Mouse (Mus musculus) heart, embryonic 11.5 days (tissue): ENCODE results near the gene Sox5. TPM values are rescaled to one million over a fixed set of nuclear protein-coding genes. Genes with fewer than 3 reads are reported as not detected.
"Not testable (repeated sequence)": the region's sequence is repeated elsewhere in the genome, so short reads cannot be mapped to it uniquely, and the experiment has no call there.

Experiments
- ATAC-seq: fragments of 200-750 bp; cut with Nextera tagmentation; replicated peaks from 2 replicates; pipeline ENCODE4 v1.8.0; 2017; ENCODE audit warnings: moderate library complexity; ENCODE audit not compliant: insufficient number of reproducible peaks, low FRiP score, low TSS enrichment
- H3K27ac ChIP-seq: fragments of 300-500 bp; sonication (generic); 2 replicates; pipeline ENCODE4 v1.5.1; 2014; ENCODE audit warnings: mild to moderate bottlenecking, low read depth, low read length
- H3K27me3 ChIP-seq: fragments of 300-500 bp; sonication (generic); 2 replicates; pipeline ENCODE4 v1.6.1; 2014; ENCODE audit warnings: mild to moderate bottlenecking, low read length, mixed read lengths; ENCODE audit not compliant: control insufficient read depth, insufficient read depth
- H3K36me3 ChIP-seq: fragments of 300-500 bp; sonication (generic); 2 replicates; pipeline ENCODE4 v1.6.1; 2014; ENCODE audit warnings: mild to moderate bottlenecking, low read length, moderate library complexity, mixed read lengths; ENCODE audit not compliant: control insufficient read depth, insufficient read depth
- H3K4me1 ChIP-seq: fragments of 300-500 bp; sonication (generic); 2 replicates; pipeline ENCODE4 v1.6.1; 2014; ENCODE audit warnings: low read length; ENCODE audit not compliant: control insufficient read depth, insufficient read depth
- H3K4me2 ChIP-seq: fragments of 300-500 bp; sonication (generic); 2 replicates; pipeline ENCODE4 v1.6.1; 2014; ENCODE audit warnings: mild to moderate bottlenecking, moderate library complexity
- H3K4me3 ChIP-seq: fragments of 300-500 bp; sonication (generic); 2 replicates; pipeline ENCODE4 v1.5.1; 2014; ENCODE audit warnings: low read depth, low read length
- H3K9ac ChIP-seq: fragments of 300-500 bp; sonication (generic); 2 replicates; pipeline ENCODE4 v1.6.1; 2014; ENCODE audit warnings: mild to moderate bottlenecking, low read depth, low read length, moderate library complexity
- H3K9me3 ChIP-seq: fragments of 300-500 bp; sonication (generic); replicated peaks from 2 replicates; pipeline ENCODE4 v1.6.1; 2016; ENCODE audit warnings: low read length; ENCODE audit not compliant: control insufficient read depth
- WGBS: fragments of 180-500 bp; shearing (Covaris S2); extraction: QIAGEN DNeasy Blood & Tissue Kit; methylation state at CpG from one replicate; pipeline ENCODE4 v1.1.7; 2014; ENCODE audit not compliant: insufficient replicate concordance; 5-methylcytosine and 5-hydroxymethylcytosine counted together
- polyA plus RNA-seq: library from polyadenylated mRNA; unstranded; fragments of >200 nt; fragmentation: Nextera tagmentation; extraction: Ambion mirVana; gene quantifications from 2 replicates; pipeline ENCODE4 v1.2.1, GENCODE M21; 2014

Gene Sox5
- polyA plus RNA-seq, 1 experiment from 2014 or later = 16.2 TPM

DNA sequence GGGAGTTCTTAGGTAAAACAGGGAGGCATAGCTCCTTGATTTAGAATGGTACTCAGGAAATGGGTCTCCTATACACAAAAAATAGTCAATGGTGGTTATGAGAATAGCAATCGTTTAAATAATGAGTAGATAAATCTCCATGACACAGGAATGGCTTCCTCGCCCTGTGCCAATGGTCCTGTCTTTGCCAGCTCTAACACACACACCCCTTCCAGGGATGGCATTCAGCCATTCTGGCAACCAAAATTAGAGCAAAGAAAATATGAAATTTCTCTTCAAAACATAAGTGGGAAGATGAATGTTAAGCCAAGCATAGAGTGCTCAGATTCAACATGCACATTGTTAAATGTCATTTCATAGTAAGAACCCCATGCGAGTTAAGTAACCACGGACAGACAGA is 495.7 kb downstream of the Sox5 start:
- H3K27ac ChIP-seq = no peak overlapping the region
- no peak overlapping the region for H3K4me2 ChIP-seq
- no peaks in the 10 kb centered on the region for H3K27me3 ChIP-seq
- H3K4me3 ChIP-seq = no peak overlapping the region
- ATAC-seq = no peak
- H3K36me3 ChIP-seq = no peaks in the 10 kb centered on the region
- no peaks in the 10 kb centered on the region for H3K9me3 ChIP-seq
- no peaks in the 10 kb centered on the region for H3K4me1 ChIP-seq
- 88% methylated on average over 4 of the region's 4 CpGs for WGBS
- H3K9ac ChIP-seq = no peak overlapping the region

DNA sequence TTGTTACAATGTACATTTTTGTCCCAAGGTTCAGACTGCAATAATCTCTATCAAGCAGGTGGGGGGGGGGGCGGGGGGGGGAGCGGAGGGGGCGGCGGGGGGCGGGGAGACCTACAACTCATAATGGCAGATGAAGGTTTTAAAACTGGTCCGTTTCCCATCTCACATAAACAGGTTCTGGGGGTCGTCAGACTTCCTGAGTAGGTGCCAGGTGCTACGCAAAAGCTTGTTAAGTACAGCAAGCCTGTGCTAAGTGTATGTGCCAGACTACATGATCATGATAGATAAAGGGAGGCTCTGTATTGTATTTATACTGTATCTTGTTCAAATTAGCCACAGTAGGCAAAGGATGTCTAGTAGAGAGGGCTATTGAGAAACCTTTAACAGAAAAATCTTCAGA is 498.6 kb downstream of the Sox5 start:
- H3K4me3 ChIP-seq = no peak overlapping the region
- H3K27me3 ChIP-seq = no peaks in the 10 kb centered on the region
- WGBS = 40% methylated on average over 8 of the region's 8 CpGs
- no peak overlapping the region for H3K9ac ChIP-seq
- no peak overlapping the region for H3K27ac ChIP-seq
- H3K9me3 ChIP-seq = no peaks in the 10 kb centered on the region
- H3K4me1 ChIP-seq = no peaks in the 10 kb centered on the region
- no peak for ATAC-seq
- H3K36me3 ChIP-seq = no peaks in the 10 kb centered on the region
- no peak overlapping the region for H3K4me2 ChIP-seq

DNA sequence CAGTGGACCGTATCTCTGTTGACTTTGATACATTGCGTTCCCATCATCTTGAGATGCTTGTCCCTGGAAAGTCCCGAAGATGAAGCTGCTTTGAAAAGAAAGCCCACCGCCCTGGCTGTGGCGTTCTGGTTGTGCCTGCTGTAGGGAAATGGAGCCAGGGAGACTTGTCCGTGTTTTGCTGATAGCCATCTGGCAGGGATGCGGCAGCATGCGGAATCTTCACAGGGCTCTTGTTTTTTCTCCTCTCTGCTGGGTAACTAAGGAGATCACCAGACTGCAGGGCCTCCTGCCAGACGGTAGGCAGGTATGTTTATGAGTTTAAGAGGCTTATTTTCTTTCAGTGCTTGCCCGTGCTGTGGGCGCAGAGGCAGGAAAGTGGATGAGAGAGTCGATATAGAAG is 499.0 kb downstream of the Sox5 start:
- no peak overlapping the region for H3K9ac ChIP-seq
- H3K36me3 ChIP-seq = no peaks in the 10 kb centered on the region
- no peak overlapping the region for H3K27ac ChIP-seq
- no peaks in the 10 kb centered on the region for H3K27me3 ChIP-seq
- WGBS = 71% methylated on average over 12 of the region's 12 CpGs
- no peak overlapping the region for H3K4me3 ChIP-seq
- H3K4me2 ChIP-seq = no peak overlapping the region
- ATAC-seq = no peak
- H3K9me3 ChIP-seq = no peaks in the 10 kb centered on the region
- no peaks in the 10 kb centered on the region for H3K4me1 ChIP-seq

DNA sequence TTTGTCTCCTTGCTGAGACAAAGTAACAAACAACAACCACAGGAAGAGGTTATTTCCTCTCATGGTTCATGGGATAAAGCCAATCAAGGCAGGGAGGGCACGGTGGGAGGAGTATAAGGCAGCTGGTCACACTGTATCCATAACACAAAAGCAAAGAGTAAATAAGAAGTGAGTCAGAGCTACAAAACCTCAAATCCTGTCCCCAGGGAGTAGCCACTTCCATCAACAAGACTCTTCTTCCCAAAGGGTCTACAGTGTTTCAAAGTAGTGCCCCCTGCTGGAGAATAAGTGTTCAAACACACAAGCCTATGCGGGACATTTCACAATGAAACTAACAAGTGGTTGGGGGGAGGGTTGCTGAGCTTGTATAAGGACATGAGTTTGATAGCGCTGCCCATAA is 500.1 kb downstream of the Sox5 start:
- H3K4me3 ChIP-seq = no peak overlapping the region
- WGBS = 81% methylated on average over 3 of the region's 3 CpGs
- no peak overlapping the region for H3K4me2 ChIP-seq
- no peaks in the 10 kb centered on the region for H3K36me3 ChIP-seq
- no peak for ATAC-seq
- H3K27ac ChIP-seq = no peak overlapping the region
- no peaks in the 10 kb centered on the region for H3K9me3 ChIP-seq
- H3K9ac ChIP-seq = no peak overlapping the region
- no peaks in the 10 kb centered on the region for H3K27me3 ChIP-seq
- H3K4me1 ChIP-seq = no peaks in the 10 kb centered on the region

DNA sequence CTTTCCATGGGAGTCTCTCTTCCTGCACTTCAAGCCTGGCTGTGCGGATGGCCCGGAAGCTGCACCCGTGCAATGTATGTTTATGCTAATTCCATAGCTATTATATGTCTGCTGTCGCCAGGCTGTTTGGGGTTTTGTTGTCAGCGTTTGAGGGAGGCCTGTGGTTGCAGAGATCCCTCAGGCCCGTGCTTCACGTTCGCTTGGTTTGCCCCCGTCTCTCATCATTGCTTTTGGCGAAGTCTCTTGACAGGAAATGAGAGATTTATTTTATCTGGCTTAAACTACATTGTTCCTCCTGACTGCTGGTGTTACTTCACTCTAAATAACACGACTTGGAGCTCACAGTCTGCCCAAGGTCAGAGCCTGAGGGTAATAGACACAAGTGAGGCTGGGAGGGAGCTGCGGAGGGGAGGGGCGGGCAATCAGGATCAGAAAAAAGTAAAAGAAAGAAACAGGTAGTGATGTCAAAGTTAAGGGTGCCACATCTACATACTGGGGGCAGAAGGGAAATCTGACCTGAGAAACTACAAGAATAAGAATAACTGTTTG is 503.2 kb downstream of the Sox5 start:
- Histone ChIP-seq H3K4me2 (no peak overlapping the region), H3K4me3 (no peak overlapping the region), H3K36me3 (no peaks in the 10 kb centered on the region), H3K27me3 (no peaks in the 10 kb centered on the region), H3K27ac (no peak overlapping the region), H3K9me3 (no peaks in the 10 kb centered on the region), H3K4me1 (no peaks in the 10 kb centered on the region), H3K9ac (no peak overlapping the region)
- 69% methylated on average over 13 of the region's 13 CpGs for WGBS
- no peak for ATAC-seq

DNA sequence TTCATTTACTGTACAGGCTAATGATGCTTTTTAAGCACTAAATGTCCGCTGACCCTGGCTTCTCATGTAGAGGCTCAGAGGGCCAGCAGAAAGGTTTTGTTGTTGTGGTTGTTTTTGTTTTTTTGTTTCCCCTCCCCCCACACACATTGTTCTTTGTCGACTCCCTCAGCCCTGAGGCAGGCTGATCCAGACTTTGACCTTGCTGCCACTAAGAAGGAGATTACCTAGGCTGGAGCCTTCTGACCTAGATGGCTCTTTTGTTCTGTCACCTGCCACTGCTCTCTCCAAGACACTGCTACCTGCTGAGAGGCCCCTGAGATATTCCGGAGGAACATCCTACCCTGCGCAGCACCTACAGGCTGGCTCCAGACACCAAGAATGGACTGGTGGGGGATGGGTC is 508.4 kb downstream of the Sox5 start:
- 33% methylated on average over 4 of the region's 4 CpGs for WGBS
- H3K4me3 ChIP-seq, H3K36me3 ChIP-seq, H3K27ac ChIP-seq, H3K4me1 ChIP-seq, H3K9me3 ChIP-seq, ATAC-seq, H3K9ac ChIP-seq, H3K27me3 ChIP-seq, H3K4me2 ChIP-seq: not testable (repeated sequence)

DNA sequence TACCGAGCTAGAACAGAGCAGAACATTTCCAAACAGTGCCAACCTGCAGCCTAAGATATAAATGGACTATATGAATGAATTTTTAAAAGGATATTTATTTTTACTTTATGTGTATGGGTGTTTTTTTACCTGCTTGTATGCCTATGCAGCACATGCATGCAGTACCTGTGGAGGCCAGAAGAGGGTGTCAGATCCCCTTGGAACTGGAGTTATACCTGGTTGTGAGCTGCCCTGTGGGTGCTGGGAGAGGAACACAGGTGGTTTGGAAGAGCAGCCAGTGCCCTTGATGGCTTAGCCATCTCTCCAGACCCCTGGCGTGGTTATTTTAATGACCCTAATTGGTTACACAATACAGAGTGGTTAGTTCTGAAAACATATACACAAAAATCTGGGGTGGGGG is 510.5 kb downstream of the Sox5 start:
- WGBS = 92% methylated on average over 2 of the region's 2 CpGs
- H3K27ac ChIP-seq = no peak overlapping the region
- ATAC-seq = no peak
- H3K4me1 ChIP-seq = no peaks in the 10 kb centered on the region
- H3K4me2 ChIP-seq = no peak overlapping the region
- no peaks in the 10 kb centered on the region for H3K9me3 ChIP-seq
- H3K4me3 ChIP-seq = no peak overlapping the region
- no peaks in the 10 kb centered on the region for H3K36me3 ChIP-seq
- no peak overlapping the region for H3K9ac ChIP-seq
- H3K27me3 ChIP-seq = no peaks in the 10 kb centered on the region

DNA sequence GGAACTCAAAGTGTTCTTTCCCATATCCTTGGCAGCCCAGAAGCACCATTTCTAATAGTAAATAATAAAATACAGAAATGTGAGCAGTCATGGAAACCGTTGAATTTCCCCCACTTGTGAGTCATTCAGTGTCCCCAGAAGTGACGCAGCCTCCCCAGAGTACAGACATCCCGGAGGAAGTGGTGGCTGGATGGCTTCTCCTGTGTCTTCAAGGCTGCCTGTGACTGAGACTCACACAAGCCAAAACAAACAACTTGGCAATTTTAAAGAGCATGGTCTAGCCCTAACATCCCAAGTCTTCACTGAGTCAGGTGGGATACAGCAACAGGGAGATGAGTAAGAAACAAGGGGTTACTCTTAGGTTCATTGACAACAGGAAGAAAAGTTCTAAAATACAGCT is 511.5 kb downstream of the Sox5 start:
- 0 out of 2 replicates have a peak, but pooled peaks cover 3% of the 10 kb centered on the region for H3K4me1 ChIP-seq

DNA sequence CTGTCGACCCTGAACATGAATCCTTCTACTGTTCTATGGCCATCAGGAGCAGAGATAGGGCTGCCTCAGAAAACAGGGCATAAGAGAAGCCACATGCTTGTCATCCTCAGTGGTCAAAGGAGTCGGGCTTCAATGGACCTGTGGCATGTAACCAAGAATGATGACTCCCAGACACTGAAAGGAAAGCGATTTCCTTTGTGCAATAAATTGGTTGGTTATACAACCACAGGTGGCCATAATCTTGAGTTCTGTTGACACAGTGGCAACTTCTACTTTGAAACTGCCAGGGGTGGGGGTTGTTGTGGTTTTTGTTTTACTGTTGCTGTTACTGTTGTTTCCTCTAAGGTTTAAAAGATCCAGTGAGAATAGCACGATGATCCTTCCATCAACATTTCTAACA is 512.1 kb downstream of the Sox5 start:
- ATAC-seq = no peak
- no peak overlapping the region for H3K9ac ChIP-seq

More for the DNA sequence above, 511.5 kb downstream of the Sox5 start:
- Histone ChIP-seq H3K9ac (no peak overlapping the region), H3K36me3 (no peaks in the 10 kb centered on the region), H3K4me2 (no peak overlapping the region), H3K4me3 (no peak overlapping the region), H3K27me3 (no peaks in the 10 kb centered on the region), H3K9me3 (no peaks in the 10 kb centered on the region), H3K27ac (no peak overlapping the region)
- 76% methylated on average over 3 of the region's 3 CpGs for WGBS
- ATAC-seq = no peak

More for the DNA sequence above, 512.1 kb downstream of the Sox5 start:
- H3K4me2 ChIP-seq = no peak overlapping the region
- no peak overlapping the region for H3K4me3 ChIP-seq
- H3K27ac ChIP-seq = no peak overlapping the region
- no peaks in the 10 kb centered on the region for H3K9me3 ChIP-seq
- H3K27me3 ChIP-seq = no peaks in the 10 kb centered on the region
- no peaks in the 10 kb centered on the region for H3K36me3 ChIP-seq
- H3K4me1 ChIP-seq = 0 out of 2 replicates have a peak, but pooled peaks cover 3% of the 10 kb centered on the region
- WGBS = 77% methylated on average over 4 of the region's 4 CpGs
